Mouse (Mus musculus) right cerebral cortex, postnatal 36 days (tissue): ENCODE results near the gene Tmem121.

Experiments used
- DNase-seq, 2 experiments: peaks; one replicate each; pipeline ENCODE4 v3.0.0; 2022; ENCODE audit warnings: low spot score in 2 of 2, mixed read lengths in 1 of 2

The Tmem121 gene

DNA sequence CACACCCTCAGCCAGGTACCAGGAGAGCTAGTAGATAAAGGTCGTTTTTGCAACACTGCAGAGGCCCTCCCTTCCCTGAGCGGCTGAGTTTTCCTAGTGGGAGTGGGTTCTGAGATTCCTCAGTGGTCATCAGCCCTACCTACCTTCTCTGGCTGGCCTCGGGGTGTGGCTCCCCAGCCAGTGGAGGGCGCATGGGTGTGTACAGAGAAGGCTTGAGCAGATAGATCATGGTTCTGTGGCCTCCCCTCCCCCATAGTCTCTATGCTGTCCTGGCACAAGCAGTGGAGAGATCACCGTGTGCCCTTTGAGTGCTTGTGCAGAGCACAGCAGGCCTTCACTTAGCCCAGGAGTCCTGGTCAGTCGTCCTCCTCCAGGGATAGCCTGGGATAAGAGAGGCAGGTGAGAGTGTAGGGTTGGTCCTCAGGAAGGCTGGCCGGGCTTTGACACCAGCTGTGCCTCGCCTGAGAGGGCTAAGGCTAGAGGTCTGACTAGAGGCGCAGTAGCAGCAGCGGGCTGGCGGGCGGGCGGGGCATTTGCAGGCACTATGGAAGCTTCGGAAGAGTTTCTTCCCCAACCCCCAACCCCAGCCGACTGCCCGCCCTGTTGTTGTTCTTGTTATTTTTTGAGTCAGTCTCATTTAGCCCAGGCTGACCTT is 37.2 kb upstream of the Tmem121 start:
- DNase-seq, result no peak

GRCm38 (mm10) chr12:113149341-113149740 is 36.4 kb upstream of the Tmem121 start:
- no peak for DNase-seq

GRCm38 (mm10) chr12:113149896-113150295 is 35.8 kb upstream of the Tmem121 start:
- no peak for DNase-seq

DNA sequence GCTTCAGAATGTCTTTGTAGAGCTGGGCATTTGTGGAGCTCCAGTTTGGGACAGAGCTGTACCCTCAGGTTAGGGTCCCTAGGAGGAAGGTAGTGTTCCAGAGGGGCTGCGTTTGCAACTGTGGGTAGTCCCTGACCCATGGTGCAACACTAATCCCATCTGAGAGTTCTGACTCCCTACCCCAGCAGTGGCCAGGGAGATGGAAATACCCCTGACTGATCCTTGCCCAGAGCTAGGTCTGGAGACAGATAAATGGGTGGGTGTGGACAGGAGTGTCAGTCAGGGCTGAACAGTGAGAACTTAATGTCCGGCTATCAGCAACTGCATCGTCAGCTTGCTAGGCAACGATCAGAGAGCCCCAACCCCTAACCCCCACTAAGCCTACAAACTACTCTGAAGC is 35.1 kb upstream of the Tmem121 start:
- DNase-seq, result no peak

GRCm38 (mm10) chr12:113151046-113151445 is 34.7 kb upstream of the Tmem121 start:
- DNase-seq, result no peak

GRCm38 (mm10) chr12:113151661-113152271 is 34.0 kb upstream of the Tmem121 start:
- no peak for DNase-seq

- no peak for DNase-seq
Observed at GRCm38 (mm10) chr12:113152272-113152661, 33.5 kb upstream of the Tmem121 start.

DNA sequence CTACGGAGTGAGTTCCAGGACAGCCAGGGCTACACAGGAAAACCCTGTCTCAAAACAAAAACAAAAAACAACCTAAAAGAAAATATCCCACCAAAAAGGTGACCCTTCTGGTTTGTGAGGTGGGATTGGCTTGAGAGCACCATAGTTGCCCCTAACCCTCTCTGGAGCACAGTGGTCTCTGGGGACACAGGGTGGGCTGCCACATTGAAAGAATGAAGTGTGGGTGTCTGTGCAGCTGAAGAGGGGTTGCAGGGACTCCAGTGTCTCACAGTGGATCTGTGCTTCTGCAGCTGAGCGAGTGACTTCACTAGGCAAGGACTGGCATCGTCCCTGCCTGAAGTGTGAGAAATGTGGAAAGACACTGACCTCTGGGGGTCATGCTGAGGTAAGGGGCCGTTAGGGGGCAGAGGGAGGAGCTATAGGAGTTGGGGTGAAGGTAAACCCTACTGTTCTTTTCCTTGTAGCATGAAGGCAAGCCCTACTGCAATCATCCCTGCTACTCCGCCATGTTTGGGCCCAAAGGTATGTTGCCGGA is 32.7 kb upstream of the Tmem121 start:
- no peak for DNase-seq

DNA sequence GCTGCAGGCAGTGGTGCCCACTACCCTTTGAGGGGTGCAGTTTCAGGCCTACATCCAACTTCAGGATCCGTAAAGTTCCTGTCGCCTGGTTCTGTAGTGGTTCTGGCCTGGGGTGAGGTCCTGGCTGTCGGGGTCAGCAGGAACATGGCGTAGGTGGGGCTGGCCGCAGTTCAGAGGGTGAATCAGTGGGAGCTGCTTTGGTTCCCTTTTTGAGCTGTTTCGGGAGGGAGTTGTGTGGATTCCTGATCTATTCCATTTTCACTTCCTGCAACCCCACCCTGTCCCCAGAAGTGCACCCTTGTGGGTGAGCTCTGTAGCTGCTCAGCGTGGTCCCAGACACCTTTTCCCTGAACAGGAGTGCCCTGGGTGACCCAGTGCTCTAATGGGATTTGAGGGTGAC is 31.8 kb upstream of the Tmem121 start:
- no peak for DNase-seq

- no peak for DNase-seq
Observed at GRCm38 (mm10) chr12:113154747-113155075, 31.0 kb upstream of the Tmem121 start.

- no peak for DNase-seq
Observed at GRCm38 (mm10) chr12:113155076-113155771, 30.5 kb upstream of the Tmem121 start.

- DNase-seq, result peak; percentile 99
Observed at GRCm38 (mm10) chr12:113155887-113156539, 29.7 kb upstream of the Tmem121 start, which contains the start of gene Tedc1. Gene Tedc1, plus strand, starts transcription at chr12:113156421.

GRCm38 (mm10) chr12:113156540-113156929 is 29.2 kb upstream of the Tmem121 start:
- no peak for DNase-seq

DNA sequence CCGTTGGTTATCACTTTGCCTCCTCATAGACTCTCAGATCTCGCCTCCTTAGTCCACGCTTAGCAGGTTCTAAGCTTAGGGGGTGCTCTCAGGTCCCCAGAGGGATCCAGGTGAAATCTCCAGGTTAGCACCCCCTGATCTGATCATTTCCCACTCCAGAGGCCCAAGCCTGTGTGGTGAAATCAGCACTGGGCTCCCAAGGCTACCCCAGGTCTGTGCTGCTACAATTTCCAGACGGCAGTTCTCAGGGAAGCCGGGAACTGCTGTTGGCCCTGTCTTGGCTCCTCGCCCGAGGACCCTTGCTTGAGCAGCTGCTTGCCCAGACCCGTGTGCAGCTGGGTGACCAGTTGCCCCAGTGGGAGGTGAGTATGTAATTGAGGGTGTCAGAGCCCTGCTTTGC is 28.7 kb upstream of the Tmem121 start:
- DNase-seq, result no peak

DNA sequence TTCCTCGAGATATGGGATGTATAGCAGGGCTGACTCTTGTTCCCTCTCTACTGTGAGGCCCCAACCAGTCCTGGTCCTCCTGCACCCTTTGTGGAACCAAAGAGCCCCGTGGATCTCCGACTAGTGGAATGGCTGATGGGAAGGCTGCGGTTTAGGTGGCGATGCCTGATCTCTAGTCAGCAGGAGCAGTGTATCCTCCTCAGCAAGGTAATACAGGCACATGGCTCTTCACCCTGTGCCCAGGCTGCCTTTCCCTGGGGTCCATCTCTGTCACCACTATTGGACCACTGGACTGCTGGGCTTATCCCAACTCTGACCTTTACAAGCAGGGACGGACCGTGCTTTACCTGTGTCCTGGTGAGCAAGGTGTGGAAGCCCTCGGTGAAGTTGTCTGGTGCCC is 28.2 kb upstream of the Tmem121 start:
- no peak for DNase-seq

DNA sequence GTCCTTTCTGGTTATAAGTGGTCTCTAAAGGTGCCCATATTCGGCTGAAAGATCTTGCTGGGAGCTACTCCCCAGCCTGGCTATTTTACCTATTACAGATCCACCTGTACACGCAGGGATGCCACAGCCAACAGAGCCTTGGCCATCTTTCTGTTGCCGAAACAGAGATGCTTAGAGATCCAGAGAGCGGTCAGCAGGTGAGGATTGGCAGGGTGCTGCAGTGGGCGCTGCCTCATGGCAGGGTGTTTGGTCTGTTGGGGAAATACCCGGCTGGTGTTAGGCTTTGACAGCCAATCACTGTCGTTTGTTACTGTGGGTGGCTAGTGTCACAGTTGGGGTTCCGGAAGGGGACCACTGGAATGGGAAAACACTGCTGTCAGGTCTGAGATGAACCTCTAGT is 27.8 kb upstream of the Tmem121 start:
- no peak for DNase-seq

DNA sequence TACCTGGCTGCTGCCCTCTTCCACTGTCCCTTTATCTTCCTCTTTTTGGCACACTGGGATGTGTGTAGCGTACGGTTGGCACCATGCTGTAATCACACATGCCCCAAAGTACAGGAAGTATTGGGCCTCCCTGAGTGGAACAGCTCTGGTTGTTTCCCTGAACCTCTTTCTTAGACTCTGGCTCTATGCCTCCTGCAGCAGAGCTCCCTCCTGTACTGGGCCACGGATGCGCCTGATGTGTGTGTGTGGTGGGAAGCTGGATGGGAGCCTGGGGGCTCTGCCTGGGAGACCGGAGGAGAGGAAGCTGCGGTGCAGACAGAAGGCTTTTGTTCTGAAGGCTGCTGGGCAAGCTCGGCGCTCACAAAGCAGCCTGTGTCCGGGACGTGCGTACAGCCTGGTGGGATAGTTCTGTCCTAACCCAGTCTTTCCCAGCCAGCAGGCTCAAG is 22.1 kb upstream of the Tmem121 start:
- DNase-seq, result no peak

- DNase-seq, result no peak
Observed at GRCm38 (mm10) chr12:113168031-113168536, 17.6 kb upstream of the Tmem121 start.

- no peak for DNase-seq
Observed at GRCm38 (mm10) chr12:113176960-113177725, 8.6 kb upstream of the Tmem121 start.

- DNase-seq, result no peak
Observed at GRCm38 (mm10) chr12:113181020-113181419, 4.7 kb upstream of the Tmem121 start.

- no peak for DNase-seq
Observed at GRCm38 (mm10) chr12:113184945-113185344, 785 bp upstream of the Tmem121 start.
